Mouse (Mus musculus): Measurements from ENCODE around the gene Zfp69. TPM values are rescaled to one million over a fixed set of nuclear protein-coding genes. Genes with fewer than 3 reads are reported as not detected.

The Zfp69 gene
- polyA plus RNA-seq, 1 experiment = 2.0 TPM

GRCm38 (mm10) chr4:120887381-120888112 is 64.0 kb downstream of the Zfp69 start:
- peak in 1 of 2 experiments; percentile 86 for DNase-seq (ENCODE audit: extremely low spot score in 1 of 2, low spot score in 1 of 2)

- DNase-seq (ENCODE audit: extremely low spot score in 1 of 2, low spot score in 1 of 2) = no peak
Observed at GRCm38 (mm10) chr4:120886811-120887210, 64.7 kb downstream of the Zfp69 start.

- DNase-seq (ENCODE audit: extremely low spot score in 1 of 2, low spot score in 1 of 2) = no peak
Observed at GRCm38 (mm10) chr4:120886131-120886530, 65.4 kb downstream of the Zfp69 start.

GRCm38 (mm10) chr4:120885208-120886120 is 66.0 kb downstream of the Zfp69 start:
- DNase-seq (ENCODE audit: extremely low spot score in 1 of 2, low spot score in 1 of 2) = no peak

- DNase-seq (ENCODE audit: extremely low spot score in 1 of 2, low spot score in 1 of 2) = peak; percentile 64 to 74
Observed at GRCm38 (mm10) chr4:120882002-120882625, 69.4 kb downstream of the Zfp69 start.

GRCm38 (mm10) chr4:120880731-120881432 is 70.6 kb downstream of the Zfp69 start:
- no peak for DNase-seq (ENCODE audit: extremely low spot score in 1 of 2, low spot score in 1 of 2)

Other genes starting within 250 kb of the Zfp69 start
- gene Kcnq4, start 203.1 kb downstream of the Zfp69 start, polyA plus RNA-seq (2012; rRNA removed) = 7.4 and 7.8 TPM in 2 replicates
- 107 and 119 TPM in 2 replicates for gene Nfyc, start 120.1 kb downstream of the Zfp69 start, polyA plus RNA-seq (2012; rRNA removed)
- gene Rims3, start 96.9 kb downstream of the Zfp69 start, polyA plus RNA-seq (2012; rRNA removed) = 56.3 and 62.0 TPM in 2 replicates
- gene Exo5, start 26.7 kb downstream of the Zfp69 start, polyA plus RNA-seq (2012; rRNA removed) = 11.3 and 12.7 TPM in 2 replicates
- 96.8 and 103 TPM in 2 replicates for gene Smap2, start 65.5 kb upstream of the Zfp69 start, polyA plus RNA-seq (2012; rRNA removed)
- 5.8 and 7.2 TPM in 2 replicates for gene Col9a2, start 87.7 kb upstream of the Zfp69 start, polyA plus RNA-seq (2012; rRNA removed)
- gene Zmpste24, start 146.5 kb upstream of the Zfp69 start, polyA plus RNA-seq (2012; rRNA removed) = 22.1 and 22.6 TPM in 2 replicates
- gene Tmco2, start 157.5 kb upstream of the Zfp69 start, polyA plus RNA-seq (2012; rRNA removed) = not detected in 2 replicates

All from frontal cortex, adult 2 months (tissue).